Mouse (Mus musculus): ENCODE data around the gene Sorcs2.

GRCm38 (mm10) chr5:36321581-36321980 lies 76.4 kb downstream of the Sorcs2 start:
- TF ChIP-seq CTCF (IDR thresholded peaks at IDR 0.05; ENCODE audit: insufficient read depth, low read depth, low read length) (no peak), POLR2A (IDR thresholded peaks at IDR 0.05; ENCODE audit: insufficient read depth, low read depth, low read length) (no peak)

All from olfactory bulb, adult 2 months (tissue).